Mouse (Mus musculus): ENCODE results near the gene Ppp1r9a.

Ppp1r9a gene

GRCm38 (mm10) chr6:5109925-5110714 lies 207.4 kb downstream of the Ppp1r9a start:
- peak; percentile 90 for DNase-seq (ENCODE audit: low spot score)

GRCm38 (mm10) chr6:5110715-5111048 lies 208.0 kb downstream of the Ppp1r9a start:
- DNase-seq (ENCODE audit: low spot score), result no peak

- DNase-seq (ENCODE audit: low spot score), result no peak
Observed at GRCm38 (mm10) chr6:5113103-5113502, 210.4 kb downstream of the Ppp1r9a start.

DNA sequence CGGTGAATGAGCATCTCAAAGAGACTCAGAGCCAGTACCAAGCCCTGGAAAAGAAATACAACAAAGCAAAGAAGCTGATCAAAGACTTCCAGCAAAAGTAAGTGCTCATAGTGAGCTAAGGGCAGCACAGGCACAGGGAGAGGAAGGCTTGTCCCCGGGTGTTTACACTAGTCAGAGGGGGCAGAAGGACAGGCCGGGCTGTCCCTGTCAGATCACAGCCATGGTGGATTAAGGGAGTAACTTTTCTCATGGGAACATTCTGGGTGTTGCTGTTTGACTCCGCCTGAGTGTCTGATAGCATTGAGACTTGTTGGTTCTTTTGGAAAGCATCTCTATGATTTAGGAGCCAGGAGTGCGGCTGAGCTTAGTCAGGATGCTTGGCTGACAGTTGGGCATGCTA lies 211.0 kb downstream of the Ppp1r9a start:
- no peak for DNase-seq (ENCODE audit: low spot score)

- DNase-seq (ENCODE audit: low spot score), result no peak
Observed at GRCm38 (mm10) chr6:5114857-5115256, 212.1 kb downstream of the Ppp1r9a start.

GRCm38 (mm10) chr6:5119181-5119910 lies 216.6 kb downstream of the Ppp1r9a start:
- no peak for DNase-seq (ENCODE audit: low spot score)

- no peak for DNase-seq (ENCODE audit: low spot score)
Observed at GRCm38 (mm10) chr6:5120229-5120628, 217.5 kb downstream of the Ppp1r9a start.

- no peak for DNase-seq (ENCODE audit: low spot score)
Observed at GRCm38 (mm10) chr6:5129364-5130093, 226.8 kb downstream of the Ppp1r9a start.

DNA sequence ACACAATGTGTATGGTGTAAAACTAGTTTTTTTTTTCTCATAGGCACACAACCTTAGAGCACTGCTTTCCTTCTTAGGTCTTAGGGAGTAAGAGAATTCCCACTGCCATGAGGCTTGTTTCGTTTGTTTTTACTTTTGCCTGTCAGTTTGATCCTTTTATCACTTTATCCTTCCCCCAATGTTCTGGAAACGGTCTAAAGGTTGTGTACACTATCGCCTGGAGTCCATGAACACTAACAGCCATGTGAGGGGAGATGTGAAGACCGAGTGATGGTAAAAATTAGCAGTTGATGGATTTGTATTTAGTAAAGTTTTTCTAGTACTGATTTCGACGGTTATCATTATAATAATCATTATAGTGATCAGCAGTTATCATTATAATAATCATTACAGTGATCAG lies 232.3 kb downstream of the Ppp1r9a start:
- DNase-seq (ENCODE audit: low spot score), result no peak

GRCm38 (mm10) chr6:5136046-5136445 lies 233.3 kb downstream of the Ppp1r9a start:
- no peak for DNase-seq (ENCODE audit: low spot score)

GRCm38 (mm10) chr6:5138875-5139631 lies 236.3 kb downstream of the Ppp1r9a start:
- DNase-seq (ENCODE audit: low spot score), result no peak

- no peak for DNase-seq (ENCODE audit: low spot score)
Observed at GRCm38 (mm10) chr6:5139666-5140065, 236.9 kb downstream of the Ppp1r9a start.

GRCm38 (mm10) chr6:5147488-5148142 lies 244.9 kb downstream of the Ppp1r9a start:
- no peak for DNase-seq (ENCODE audit: low spot score)

DNA sequence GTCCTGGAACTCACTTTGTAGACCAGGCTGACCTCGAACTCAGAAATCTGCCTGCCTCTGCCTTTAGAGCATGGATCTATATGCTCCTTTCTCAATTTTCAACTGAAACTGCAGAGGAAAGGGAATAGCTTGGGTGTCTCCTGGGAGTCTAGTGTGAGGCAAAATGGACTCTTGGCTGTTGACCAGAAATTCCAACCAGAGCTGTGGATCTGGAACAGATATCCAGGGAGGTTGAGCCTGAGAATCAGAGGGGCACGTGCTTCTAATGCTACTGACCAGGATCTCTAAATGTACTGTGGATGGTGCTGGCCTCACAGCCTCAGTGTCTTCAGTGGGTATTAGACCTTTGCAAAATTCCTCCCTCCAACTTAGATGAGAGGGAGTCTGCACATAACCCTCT lies 247.2 kb downstream of the Ppp1r9a start:
- DNase-seq (ENCODE audit: low spot score), result no peak

DNA sequence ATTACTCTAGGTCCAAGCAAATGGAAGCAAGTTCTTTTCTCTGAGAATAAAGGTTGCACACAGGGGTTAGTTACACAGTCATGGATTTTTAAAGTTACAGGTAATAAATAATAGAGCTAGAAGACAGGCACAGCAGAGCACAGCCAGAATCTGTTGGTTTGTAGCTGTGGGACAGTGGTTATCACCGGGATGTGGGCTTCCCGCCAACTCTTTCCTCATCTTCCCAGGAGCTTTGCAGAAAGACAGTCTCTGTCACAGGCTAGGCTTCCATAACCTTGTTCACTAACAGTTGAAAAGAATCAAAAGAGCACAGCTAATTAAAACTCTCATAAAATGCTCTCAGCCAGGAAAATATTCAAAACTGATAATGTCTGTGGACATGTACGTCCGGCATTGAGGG lies 248.5 kb downstream of the Ppp1r9a start:
- DNase-seq (ENCODE audit: low spot score), result peak; percentile 37

DNA sequence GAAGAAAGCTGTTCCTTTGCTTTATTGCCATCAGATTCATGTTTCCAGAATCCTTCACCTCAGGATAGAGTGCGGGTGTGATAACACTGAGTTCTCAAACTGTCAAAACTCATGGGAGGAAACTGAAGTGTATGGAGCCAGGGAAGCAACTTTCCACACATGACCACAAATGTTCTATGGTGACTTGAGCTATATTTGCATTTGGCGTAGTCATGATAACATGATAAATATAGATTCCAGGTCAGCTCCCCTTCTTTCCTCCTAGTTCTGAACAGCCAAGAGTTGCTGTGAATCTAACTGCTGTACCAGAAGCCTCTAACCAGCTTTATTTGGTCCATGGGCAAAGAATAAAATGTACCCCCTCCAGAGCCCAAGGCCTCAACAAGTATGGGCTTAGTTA lies 249.5 kb downstream of the Ppp1r9a start:
- no peak for DNase-seq (ENCODE audit: low spot score)

DNA sequence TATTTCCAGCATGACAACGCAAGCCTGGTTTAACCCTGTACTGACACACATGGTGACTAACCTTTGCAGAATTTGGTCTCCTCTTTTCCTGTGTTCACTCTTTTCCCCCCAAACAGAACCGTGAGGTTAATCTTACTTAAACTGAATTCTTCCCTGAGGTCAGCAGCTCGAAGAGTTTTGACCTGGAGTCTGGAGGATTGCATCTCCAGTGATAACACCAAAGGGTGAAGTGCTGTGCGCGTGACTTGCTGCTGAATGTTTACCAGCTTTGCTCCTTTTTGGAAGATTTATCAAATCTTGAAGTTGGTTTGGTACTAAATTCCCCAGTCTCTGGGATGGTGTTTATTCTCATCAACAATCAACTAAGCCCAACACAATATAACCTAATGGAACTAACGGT lies 252.1 kb downstream of the Ppp1r9a start:
- DNase-seq (ENCODE audit: low spot score), result no peak

- DNase-seq (ENCODE audit: low spot score), result no peak
Observed at GRCm38 (mm10) chr6:5155313-5155927, 252.7 kb downstream of the Ppp1r9a start.

DNA sequence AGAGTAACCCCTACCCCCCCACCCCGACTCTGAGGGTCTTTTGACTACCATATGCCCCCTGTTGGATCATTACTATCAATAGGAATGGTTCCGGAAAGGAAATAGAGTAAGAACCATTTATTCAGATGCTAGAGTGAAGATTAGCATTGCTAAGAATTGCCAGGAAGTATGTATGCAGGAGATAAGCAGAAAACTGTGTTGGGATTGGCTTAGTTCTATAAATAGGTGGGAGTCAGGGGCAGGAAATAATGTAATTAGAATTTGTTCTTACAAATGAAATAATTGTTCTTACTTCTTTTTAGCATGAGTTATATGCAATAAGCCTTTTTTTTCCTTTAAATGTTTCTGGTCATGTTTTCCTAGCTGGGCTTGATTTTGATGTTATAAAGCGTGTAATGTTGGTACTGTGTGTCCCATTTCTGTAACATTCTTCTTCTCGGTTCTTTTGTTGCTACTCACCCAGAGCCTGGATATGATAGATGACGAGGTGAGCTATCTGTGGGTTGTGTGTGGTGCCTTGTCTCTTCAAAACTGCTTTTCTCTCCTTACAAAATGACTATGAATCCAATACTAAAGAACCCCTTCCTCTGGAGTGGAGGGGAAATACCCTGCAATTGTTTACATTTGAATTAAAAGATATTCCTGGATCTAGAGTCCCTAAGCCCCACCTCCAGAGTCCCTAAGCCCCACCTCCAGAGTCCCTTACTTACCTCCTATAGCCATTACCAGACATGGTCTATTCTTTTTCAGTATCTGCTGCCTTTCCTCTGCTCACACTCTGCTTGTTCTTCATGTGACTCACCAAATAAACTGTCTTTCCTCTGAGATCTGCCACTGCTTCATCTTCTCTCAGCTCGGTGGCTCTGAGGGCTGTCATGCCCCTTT lies 254.1 kb downstream of the Ppp1r9a start:
- DNase-seq (ENCODE audit: low spot score), result no peak

DNA sequence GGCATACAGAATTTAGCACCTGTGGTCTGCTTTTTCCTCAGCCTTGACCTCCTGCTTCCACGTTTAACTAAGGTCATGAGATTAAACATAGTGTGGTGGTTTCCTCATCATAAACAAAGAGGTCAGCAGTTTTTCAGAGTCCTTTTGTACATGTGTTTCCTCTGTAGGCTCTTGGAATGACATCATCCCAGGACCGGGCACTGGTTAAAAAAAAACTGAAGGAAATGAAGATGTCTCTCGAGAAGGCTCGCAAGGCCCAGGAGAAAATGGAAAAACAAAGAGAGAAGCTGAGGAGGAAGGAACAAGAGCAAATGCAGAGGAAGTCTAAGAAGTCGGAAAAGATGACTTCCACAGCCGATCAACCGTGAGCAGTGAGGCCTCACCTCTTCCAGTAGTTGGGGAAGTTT lies 256.7 kb downstream of the Ppp1r9a start:
- no peak for DNase-seq (ENCODE audit: low spot score)

All from urinary bladder, postnatal 14 days (tissue).